Mouse (Mus musculus): ENCODE results near the gene Sorl1.

DNA sequence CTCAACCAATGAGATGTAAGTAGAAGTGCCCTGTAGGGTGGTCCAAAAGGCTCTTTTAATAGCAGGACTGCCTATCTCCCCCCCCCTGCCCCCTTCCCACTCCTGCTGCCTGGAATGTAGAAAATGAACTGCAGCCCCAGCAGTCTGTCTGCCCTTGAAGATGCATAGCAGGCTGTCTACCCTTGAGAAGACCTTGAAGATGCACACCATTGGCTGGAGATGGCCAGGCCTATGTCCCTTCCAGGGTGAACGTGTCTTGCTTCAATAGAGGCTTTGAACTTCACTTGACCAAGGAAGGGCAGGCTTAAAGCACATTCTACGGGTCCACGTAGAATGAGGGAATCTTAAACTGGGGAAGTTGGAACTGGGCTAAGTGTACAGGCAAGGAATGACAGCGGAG is 142.8 kb downstream of the Sorl1 start:
- no peak for TF ChIP-seq POLR2A (IDR thresholded peaks at IDR 0.05; ENCODE audit: low read depth, low read length)
- no peak for TF ChIP-seq CTCF (IDR thresholded peaks at IDR 0.05; ENCODE audit: extremely low read depth, insufficient read depth, insufficient read length, insufficient replicate concordance)

Data from spleen, adult 2 months (tissue).